Mouse (Mus musculus) left cerebral cortex, adult 6 months (tissue): Measurements from ENCODE around the gene Prss50. TPM values are rescaled to one million over a fixed set of nuclear protein-coding genes. Genes with fewer than 3 reads are reported as not detected.

ENCODE experiments used
- long read RNA-seq, 2 experiments: library from polyadenylated mRNA; unstranded; transcript quantifications; one replicate each; pipeline ENCODE4 v2.0.0; 2019 to 2020
- polyA plus RNA-seq: library from polyadenylated mRNA; unstranded; fragments of <200 nt; fragmentation: Nextera tagmentation; gene quantifications from 2 replicates; pipeline ENCODE4 v1.2.3, GENCODE M21; 2021

Gene Prss50
- 2.4 and 2.7 TPM in 2 replicates for polyA plus RNA-seq
- long read RNA-seq, experiment 1, transcript Prss50-201 (5 exons, 1,456 nt), result major isoform, 6 of 6 reads
- long read RNA-seq, experiment 1, partial matches to known transcripts, result 0 of 6 reads
- long read RNA-seq, experiment 1, other reads (novel, unspliced or antisense), result 0 of 6 reads
- long read RNA-seq, experiment 2, transcript Prss50-201 (5 exons, 1,456 nt), result major isoform, 6 of 6 reads
- long read RNA-seq, experiment 2, partial matches to known transcripts, result 0 of 6 reads
- long read RNA-seq, experiment 2, other reads (novel, unspliced or antisense), result 0 of 6 reads

DNA sequence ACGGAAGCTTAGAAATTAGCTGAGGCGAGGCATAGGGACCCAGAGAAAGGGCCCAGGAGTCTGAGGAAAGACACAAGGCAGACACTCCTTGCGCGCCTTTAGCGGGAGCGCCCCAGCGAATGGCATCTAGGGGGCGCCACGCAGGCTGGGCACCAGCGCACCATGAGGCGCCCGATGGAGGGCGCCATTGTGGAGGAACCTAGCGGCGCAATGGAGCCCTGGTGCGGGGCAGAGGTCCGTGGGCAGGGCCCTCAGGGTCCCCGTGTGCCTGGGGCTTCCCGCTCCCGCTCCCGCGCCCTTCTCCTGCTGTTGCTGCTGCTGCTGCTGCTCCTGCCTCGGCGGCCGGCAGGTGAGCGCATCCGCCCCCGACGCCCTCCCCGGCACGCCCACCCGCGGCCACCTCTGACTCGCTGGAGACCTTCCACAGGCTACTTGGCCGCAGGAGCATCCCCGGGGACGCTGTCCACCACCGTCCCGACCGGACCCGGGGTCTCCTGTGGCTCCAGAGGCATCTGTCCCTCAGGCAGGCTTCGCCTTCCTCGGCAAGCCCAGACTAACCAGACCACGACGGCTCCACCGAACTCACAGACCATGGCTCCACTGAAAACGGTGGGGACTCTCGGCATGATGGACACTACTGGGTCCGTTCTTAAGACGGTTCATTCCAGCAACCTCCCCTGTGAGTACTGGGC lies at the start of gene Prss50:
Gene Prss50, plus strand, starts transcription at position 187 of the 692 bp plus-strand sequence.

DNA sequence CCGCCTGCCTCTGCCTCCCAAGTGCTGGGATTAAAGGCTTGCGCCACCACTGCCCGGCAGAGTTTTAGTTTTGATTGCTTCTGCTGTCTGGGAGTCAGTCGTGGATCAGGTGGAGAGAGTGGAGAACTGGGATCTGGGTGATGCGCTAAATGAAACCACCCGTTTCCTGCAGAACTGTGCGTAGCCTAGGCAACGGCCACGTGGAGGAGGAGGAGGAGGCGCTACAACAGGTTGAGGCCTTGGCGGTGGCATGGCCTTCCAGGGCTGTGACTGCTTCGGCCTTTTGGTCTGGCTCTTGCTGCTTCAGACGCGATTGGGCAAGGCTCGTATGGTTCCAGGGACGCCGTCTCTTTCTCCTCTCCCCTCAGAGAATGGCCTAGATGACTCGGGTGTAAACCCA lies 44.0 kb upstream of the Prss50 start, which contains the start of gene Prss44:
Gene Prss44, plus strand, starts transcription at position 206 of the 400 bp plus-strand sequence.

DNA sequence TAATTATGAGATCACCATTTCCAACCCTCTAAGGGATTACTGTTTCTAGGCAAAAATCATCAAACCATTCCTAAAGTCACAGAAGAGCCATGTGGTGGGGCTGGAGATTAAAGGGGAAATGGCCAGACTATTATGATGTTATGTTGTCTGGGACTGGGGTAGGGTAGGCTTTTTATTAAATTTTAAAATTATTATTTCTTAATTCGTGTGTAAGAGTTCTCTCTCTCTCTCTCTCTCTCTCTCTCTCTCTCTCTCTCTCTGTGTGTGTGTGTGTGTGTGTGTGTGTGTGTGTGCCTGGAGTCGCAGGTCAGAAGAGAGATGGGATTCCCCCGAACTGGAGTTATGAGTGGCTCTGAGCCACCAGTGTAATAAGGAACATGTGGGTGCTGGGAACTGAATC lies 31.4 kb upstream of the Prss50 start, which contains the start of gene Prss43:
Gene Prss43, plus strand, starts transcription at position 301 of the 400 bp plus-strand sequence.

DNA sequence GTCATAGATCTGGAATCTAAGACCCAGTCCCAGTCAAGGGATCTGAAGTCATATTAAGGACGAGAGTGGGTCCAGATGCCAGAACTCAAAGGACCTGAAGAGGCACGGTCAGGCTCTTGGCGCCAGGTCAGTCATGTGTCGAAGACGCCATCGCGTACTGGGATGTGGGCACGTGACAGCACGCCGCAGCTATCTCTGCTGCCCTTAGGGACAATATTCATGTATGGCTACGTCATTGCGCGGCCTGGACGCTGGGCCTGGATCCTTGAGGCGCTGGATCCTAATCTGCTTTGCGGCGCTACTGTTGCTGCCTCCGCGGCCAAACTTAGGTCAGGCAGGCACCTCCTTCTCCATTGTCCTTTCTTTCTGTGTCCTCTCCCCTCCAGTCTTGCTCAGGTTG lies 23.4 kb upstream of the Prss50 start, which contains the start of gene Prss45:
Gene Prss45, plus strand, starts transcription at position 178 of the 400 bp plus-strand sequence.

DNA sequence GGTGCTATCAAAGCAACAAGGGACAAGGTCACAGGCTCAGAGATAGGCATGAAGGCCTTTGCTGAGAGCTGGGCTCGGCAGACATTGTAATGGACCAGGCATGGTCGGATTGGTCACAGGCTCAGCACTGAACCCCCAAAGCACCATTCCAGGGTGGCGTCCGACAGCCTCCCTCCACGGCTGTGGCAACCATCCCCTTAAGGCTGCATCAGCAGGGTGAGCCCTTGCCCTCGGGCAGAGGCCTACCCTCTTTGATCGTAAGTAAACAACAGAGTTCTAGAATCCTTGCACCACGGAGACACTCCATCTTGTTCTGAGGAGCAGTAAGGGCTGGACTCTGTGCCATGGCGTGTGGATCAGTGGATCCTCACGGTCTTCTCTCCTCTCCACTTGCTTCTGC lies 13.6 kb upstream of the Prss50 start, which contains the start of gene Prss46:
Gene Prss46, plus strand, starts transcription at position 301 of the 400 bp plus-strand sequence.

DNA sequence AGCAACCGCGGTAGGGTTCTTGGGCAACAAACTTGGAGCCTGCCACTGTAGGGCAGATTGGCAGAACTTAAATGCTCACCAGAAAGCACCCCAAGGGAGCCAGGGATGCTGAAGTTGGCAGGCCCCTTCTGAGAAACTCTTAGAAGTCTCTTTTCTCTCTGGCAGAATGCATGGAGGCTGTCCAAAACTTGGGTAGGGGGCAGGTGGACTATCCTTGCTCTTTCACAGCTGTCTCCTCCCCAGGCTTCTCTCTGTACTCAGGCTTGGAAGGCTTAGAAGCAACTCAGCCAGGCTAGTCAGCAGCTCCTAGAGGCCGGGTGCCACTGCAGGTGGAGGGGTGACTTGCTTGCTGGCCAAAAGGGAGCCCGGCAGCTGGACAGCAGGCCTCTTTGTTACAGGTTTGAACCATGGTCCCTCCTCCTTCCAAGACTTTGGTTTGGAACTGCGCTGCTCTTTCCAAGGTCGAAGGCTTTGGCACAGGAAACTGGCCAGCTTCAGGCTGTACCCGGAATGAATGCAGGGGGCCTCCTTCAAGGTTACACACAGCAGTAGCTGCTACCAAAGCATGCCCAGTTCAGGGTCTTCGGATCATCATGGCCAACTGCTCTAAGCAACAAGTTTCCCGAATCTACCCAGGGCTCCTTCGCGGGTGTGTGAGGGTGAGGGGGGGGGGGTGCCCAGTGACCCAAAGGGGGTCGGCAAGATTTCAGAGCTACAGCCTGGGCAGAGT lies 21.6 kb downstream of the Prss50 start, which contains the start of gene Als2cl:
Gene Als2cl, plus strand, starts transcription at position 680 of the 730 bp plus-strand sequence.

DNA sequence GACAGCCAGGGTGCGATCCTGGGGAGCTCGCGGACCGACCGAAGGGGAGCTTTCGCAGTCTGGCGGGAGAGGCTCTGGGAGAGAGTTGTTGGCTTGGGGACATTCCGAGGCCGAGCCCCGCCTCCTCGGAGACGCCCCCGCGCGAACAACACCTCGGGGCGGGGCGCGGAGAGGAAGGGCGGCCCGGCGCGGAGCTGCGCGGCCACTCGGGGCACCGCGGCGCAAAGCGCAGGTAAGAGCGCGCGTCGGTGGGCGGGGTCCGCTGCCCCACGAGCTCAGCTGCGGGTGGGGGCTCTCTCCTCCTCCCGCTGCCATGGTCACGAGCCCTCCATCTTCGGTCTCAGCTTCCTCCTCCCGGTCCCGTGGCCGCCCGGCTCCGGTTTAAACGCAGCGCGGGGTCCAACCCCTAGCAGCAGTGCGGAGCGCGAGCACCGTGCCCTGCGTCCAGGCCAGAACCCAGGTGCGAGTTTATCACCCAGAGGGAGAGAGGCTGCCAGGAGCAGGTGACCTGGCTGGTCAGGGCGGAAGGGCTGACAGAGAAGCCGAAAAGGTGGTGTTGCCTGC lies 22.3 kb downstream of the Prss50 start, which contains the start of gene Tmie:
Gene Tmie, minus strand, starts transcription at position 116 of the 564 bp plus-strand sequence.

Other genes starting within 250 kb of the Prss50 start
- gene Nradd, start 233.5 kb upstream of the Prss50 start, polyA plus RNA-seq, result 2.5 and 3.3 TPM in 2 replicates
- 0.46 and 0.58 TPM in 2 replicates for gene Nbeal2, start 203.8 kb upstream of the Prss50 start, polyA plus RNA-seq
- 120 and 126 TPM in 2 replicates for gene Ccdc12, start 201.5 kb upstream of the Prss50 start, polyA plus RNA-seq
- not detected in 2 replicates for gene Myl3, start 116.1 kb upstream of the Prss50 start, polyA plus RNA-seq
- gene Pth1r, start 110.8 kb upstream of the Prss50 start, polyA plus RNA-seq, result 3.3 and 3.7 TPM in 2 replicates
- not detected in 2 replicates for gene Prss42, start 59.8 kb upstream of the Prss50 start, polyA plus RNA-seq
- gene Prss44, start 44.0 kb upstream of the Prss50 start, polyA plus RNA-seq, result not detected in 2 replicates
- 0.13 and 0.20 TPM in 2 replicates for gene Prss43, start 31.3 kb upstream of the Prss50 start, polyA plus RNA-seq
- 1.0 and 1.2 TPM in 2 replicates for gene Prss45, start 23.4 kb upstream of the Prss50 start, polyA plus RNA-seq
- gene Prss46, start 13.5 kb upstream of the Prss50 start, polyA plus RNA-seq, result not detected in 2 replicates
- gene Als2cl, start 21.9 kb downstream of the Prss50 start, polyA plus RNA-seq, result 0.95 and 1.1 TPM in 2 replicates
- gene Tmie, start 22.1 kb downstream of the Prss50 start, polyA plus RNA-seq, result 2.3 and 2.6 TPM in 2 replicates
- gene Fam240a, start 58.9 kb downstream of the Prss50 start, polyA plus RNA-seq, result not detected in 2 replicates
- 0.61 and 0.94 TPM in 2 replicates for gene Tdgf1, start 88.2 kb downstream of the Prss50 start, polyA plus RNA-seq
- 1.2 and 2.2 TPM in 2 replicates for gene Lrrc2, start 93.6 kb downstream of the Prss50 start, polyA plus RNA-seq
- gene Rtp3, start 132.6 kb downstream of the Prss50 start, polyA plus RNA-seq, result 0.15 TPM in 1 of 2 replicates, not detected in the other
- gene Ltf, start 161.3 kb downstream of the Prss50 start, polyA plus RNA-seq, result not detected in 2 replicates
- 1.1 and 1.2 TPM in 2 replicates for gene Ccrl2, start 199.6 kb downstream of the Prss50 start, polyA plus RNA-seq